Mouse (Mus musculus): ENCODE results near the gene Gm9887.

- TF ChIP-seq CTCF (conservative IDR thresholded peaks at IDR 0.05; ENCODE audit: low read length), result 0 out of 2 replicates have a peak, but pooled peaks have one; percentile 4
- TF ChIP-seq NANOG (IDR thresholded peaks at IDR 0.05; ENCODE audit: borderline replicate concordance, low read length), result no peak
Observed at GRCm38 (mm10) chr12:69351685-69352084, 20.6 kb downstream of the Gm9887 start.

All from E14TG2a.4 (cell line).